Mouse (Mus musculus): ENCODE results near the gene Ank3.

Gene Ank3

DNA sequence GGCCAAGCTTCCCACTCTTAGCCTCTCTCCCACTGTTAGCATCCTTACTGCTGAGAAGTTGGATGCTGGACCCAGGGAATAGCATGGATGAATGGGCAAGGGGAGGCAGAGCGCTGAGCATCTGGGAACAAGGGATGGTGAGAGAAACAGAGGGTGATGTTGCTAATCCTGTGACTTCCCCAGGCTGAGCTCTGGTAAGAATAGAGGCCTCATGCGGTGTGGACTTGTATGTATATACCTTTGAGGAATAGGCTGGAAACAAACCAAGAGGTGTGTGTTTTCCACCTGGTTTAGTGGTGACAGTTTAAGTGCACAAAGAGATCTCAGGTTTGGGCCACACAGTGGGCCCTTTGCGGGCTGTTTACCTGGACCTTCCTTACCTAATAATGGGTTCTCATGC lies 517.0 kb downstream of the Ank3 start:
- DNase-seq, result no peak

- DNase-seq, result no peak
Measured at GRCm38 (mm10) chr10:69916205-69916604, 517.6 kb downstream of the Ank3 start.

GRCm38 (mm10) chr10:69916689-69917435 lies 518.3 kb downstream of the Ank3 start:
- peak; percentile 88 to 90 for DNase-seq

DNA sequence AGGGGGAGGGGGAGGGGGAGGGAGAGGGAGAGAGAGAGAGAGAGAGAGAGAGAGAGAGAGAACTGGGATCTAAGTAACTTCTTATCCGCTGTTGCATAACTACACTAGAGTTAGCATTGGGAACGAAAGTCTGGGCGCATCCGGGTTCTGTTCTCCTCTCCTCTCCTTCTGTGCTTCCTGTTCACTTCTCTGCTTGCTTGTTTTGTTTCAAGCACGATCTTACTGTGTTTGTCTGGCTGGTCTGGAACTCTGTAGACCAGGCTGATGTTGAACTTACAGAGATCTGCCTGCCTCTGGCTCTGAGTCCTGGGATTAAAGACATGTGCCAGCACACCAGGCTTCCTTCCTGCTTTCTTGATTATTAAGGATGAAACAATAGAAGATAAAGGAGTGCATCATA lies 519.1 kb downstream of the Ank3 start:
- DNase-seq, result no peak

- no peak for DNase-seq
Measured at GRCm38 (mm10) chr10:69918461-69919151, 520.0 kb downstream of the Ank3 start.

- no peak for DNase-seq
Measured at GRCm38 (mm10) chr10:69919152-69919492, 520.5 kb downstream of the Ank3 start.

DNA sequence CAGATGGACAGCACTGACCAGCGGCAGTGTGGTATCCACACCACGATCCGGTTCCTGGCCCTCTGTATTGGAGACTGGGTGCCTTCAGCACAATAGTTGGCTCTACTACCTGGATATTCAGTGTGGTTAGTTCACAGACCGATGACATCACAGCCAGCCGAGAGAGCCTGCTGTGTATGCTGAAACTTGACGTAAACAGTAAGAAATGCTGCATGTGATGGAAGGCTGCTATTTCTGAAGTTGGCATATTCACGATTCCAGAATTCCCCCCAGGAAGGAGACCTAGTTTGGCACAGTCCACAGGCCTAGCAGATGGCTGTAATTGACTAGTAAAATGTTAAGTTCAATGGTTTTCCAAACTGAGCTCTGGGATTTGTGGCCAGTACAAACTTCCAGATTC lies 521.2 kb downstream of the Ank3 start:
- no peak for DNase-seq

GRCm38 (mm10) chr10:69922076-69922475 lies 523.5 kb downstream of the Ank3 start:
- peak; percentile 51 to 66 for DNase-seq

DNA sequence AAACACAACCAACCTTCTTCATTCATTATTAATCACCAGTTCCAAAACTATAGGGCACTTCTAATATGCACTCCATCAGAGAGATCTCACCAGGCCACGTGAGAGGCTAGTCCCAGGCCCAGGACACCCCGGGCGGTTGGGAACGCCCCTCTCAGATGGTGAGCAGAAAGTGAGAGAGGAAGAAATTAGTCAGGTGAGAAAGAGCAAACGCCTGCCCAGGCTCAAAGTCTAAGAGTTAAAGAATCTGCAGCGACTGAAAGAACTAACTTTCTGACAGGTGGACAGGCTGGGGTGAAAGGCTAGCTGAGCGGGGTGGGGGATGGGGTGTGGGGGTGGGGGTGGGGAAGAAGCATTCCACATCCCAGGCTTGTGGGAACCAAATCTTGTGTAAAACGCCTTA lies 525.2 kb downstream of the Ank3 start:
- peak; percentile 80 to 87 for DNase-seq

- peak; percentile 59 to 63 for DNase-seq
Measured at GRCm38 (mm10) chr10:69924321-69924720, 525.7 kb downstream of the Ank3 start.

DNA sequence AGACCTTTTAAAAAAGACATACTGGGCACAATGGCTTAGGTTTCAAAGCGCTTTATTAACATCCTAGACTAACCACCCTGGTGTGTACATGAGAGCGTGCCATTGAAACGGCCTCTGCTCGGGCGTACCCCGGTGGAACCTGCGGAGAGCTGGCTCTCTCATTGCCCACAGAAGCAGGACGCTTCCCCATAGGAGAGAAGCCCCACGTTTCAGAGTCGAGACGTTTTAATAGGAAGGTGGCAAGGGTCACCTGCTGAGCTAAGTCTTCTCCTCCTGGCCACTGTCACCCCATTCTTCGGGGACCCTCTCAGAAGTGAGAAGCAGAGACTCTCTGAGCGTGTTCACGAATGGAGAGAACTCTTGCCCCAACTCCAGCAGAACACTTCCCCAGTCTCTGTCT lies 526.3 kb downstream of the Ank3 start:
- peak in 1 of 2 experiments; percentile 43 for DNase-seq

- DNase-seq, result peak; percentile 82 to 85
Measured at GRCm38 (mm10) chr10:69925285-69926157, 526.9 kb downstream of the Ank3 start.

DNA sequence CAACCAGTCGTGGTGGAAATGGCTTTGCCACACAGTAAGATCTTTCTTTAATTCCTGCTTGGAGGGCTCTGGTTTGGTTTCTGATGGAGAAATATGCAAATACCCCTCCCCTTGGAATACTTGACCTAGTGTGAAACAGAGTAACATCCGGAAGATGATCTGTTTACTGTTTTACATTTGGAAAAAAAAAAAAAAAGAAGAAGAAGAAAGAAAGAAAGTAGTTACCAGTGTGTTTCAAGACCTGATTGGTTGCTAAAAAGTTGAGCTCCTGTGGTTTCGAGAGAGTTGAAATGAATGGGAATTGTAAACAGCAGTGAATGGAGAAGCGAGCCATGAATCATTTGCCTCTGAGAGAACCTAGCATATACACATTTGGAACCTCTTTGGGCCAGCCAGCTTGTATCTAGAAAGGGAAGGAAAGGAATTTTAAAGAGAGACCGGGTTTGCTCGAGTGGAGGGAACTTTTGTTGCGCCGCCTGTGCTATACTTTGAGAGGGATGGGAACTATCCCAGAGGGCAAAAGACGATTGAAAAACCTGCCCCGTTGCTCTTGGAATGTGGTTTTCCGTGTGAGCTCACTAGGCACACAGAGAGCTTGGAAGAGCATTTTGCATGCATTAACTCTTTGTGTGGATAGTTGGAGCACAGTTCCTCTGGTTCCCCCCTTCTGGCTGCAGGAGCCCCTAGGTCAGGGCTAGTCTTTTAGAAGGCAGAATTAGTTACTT lies 527.7 kb downstream of the Ank3 start:
- no peak for DNase-seq

- no peak for DNase-seq
Measured at GRCm38 (mm10) chr10:69927012-69927411, 528.4 kb downstream of the Ank3 start.

DNA sequence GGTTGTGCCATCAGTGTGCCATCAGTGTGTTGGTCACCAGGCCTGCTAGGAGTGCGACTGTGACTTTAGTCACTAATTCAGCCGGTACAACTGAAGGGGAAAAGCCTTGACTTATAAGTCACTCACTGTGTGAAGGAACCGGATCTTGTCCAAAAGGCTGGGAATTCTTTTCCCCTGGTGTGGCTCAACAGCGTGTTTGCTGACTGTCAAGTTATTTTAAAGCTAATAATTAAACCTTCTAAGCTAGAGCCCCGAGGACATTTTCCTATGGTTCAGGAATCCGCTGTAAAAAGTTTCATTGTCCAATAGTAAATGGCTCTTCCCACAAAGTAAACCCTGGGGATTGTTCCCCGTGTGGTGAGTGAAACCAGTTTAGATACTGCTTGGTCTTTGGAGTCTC lies 529.8 kb downstream of the Ank3 start:
- DNase-seq, result peak in 1 of 2 experiments; percentile 83

DNA sequence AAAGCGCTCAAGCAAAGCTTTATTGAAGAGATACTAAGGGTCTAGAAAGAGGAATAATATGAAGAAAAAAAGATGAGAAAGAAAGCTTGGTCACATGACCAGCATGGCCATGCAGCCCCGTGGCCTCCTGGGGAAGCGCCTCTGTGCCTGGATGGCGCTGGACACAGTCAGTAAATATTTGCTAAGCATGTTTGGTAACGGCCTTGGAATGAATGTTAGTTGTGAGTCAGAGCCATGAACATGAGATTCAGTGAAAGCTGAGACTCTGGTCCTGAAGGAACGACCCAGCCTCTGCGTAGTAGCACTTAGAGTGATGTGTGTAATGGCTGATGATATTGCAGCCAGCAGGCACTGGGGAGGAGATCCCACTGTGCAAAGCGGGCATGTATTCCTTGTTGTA lies 531.9 kb downstream of the Ank3 start:
- no peak for DNase-seq

GRCm38 (mm10) chr10:69936443-69937067 lies 538.0 kb downstream of the Ank3 start:
- DNase-seq, result peak; percentile 50 to 73

GRCm38 (mm10) chr10:69937291-69937921 lies 538.8 kb downstream of the Ank3 start:
- no peak for DNase-seq

- DNase-seq, result peak in 1 of 2 experiments; percentile 58
Measured at GRCm38 (mm10) chr10:69939144-69939543, 540.6 kb downstream of the Ank3 start.

GRCm38 (mm10) chr10:69939966-69940365 lies 541.4 kb downstream of the Ank3 start:
- DNase-seq, result no peak

DNA sequence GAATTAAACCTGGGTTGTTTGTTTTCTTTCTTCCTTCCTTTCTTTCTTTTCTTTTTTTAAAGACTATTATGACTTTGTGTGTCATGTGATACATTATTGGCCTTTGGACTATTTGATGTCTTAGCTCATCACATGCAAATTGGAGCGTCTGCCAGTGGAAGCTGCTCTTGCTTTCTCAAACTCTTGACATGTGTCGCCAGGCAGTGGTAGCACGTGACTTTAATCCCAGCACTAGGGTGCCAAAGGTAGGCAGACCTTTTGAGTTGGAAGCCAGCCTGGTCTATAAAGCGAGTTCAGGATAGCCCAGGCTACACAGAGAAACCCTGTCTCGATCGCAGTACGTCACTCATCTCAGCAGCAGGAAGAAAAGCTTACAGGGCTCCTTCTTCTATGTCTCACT lies 542.4 kb downstream of the Ank3 start:
- peak; percentile 62 to 69 for DNase-seq

DNA sequence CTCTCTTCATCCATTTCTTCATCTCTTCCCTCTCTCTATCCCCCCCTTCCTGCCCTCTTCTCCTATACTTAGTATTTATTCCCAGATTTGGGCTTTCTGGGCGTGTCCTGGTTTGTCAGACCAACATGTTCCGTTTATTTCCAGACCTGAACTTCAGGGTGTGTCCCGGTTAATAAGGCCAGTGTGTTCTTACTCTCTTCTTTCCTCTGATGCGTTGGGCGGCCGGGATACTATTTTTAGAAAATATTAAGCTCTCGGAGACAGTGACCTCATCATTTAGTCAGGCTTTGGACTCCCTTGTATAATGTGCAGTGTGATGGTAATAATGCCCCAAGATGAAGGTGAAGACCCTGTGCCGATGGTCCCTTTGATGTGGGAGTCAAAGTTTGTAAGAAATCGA lies 546.3 kb downstream of the Ank3 start:
- no peak for DNase-seq
